Mouse (Mus musculus): ENCODE measurements around the gene Scgb2b11. TPM values are rescaled to one million over a fixed set of nuclear protein-coding genes. Genes with fewer than 3 reads are reported as not detected.
"Not testable (repeated sequence)": the region's sequence is repeated elsewhere in the genome, so short reads cannot be mapped to it uniquely, and the experiment has no call there.

Scgb2b11 gene
- not detected in 2 replicates for polyA plus RNA-seq (2016; fragmentation: Nextera tagmentation; extraction: Ambion mirVana)

DNA sequence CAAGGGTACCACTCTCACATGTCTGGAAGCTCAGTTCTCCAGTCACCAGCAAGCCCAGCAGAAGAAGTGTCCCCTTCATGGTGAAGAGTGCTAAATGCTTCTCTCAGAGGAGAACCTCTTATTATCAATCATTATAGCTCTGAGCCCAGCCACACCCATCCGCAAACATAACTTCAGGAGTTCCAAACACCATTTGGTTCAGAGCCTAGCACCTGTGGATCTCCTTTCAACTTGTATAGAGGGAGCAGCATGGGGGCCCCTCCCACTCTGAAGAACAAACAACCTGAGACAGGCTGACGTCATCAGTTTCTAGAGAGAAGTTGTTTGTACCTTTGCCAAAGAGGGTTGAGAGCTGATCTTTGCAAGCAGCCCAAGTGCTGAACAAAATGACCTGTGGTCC, at the start of gene Scgb2b11:
Scgb2b11 (minus strand) TSS at position 101 of the 400 bp plus-strand sequence.
- H3K9me3 ChIP-seq; DNase-seq (ENCODE audit: low spot score); H3K27ac ChIP-seq (replicated peaks); H3K27me3 ChIP-seq (replicated peaks; ENCODE audit: low read depth, poor library complexity, severe bottlenecking); H3K4me3 ChIP-seq; H3K36me3 ChIP-seq (replicated peaks); H3K4me1 ChIP-seq: not testable (repeated sequence)
- 89% methylated on average over 2 of the region's 2 CpGs for WGBS

GRCm38 (mm10) chr7:32222540-32222939, 11.6 kb upstream of the Scgb2b11 start, which contains the start of gene Scgb1b11:
Gene Scgb1b11, plus strand, starts transcription at chr7:32222840.
- no CpG with 5 or more reads among the region's 2 CpGs for WGBS
- not testable (repeated sequence) for H3K4me3 ChIP-seq; H3K36me3 ChIP-seq (replicated peaks); H3K9me3 ChIP-seq; H3K27me3 ChIP-seq (replicated peaks; ENCODE audit: low read depth, poor library complexity, severe bottlenecking); DNase-seq (ENCODE audit: low spot score); H3K4me1 ChIP-seq; H3K27ac ChIP-seq (replicated peaks)

Other genes with a start within 250 kb of the Scgb2b11 start
- not detected in 2 replicates for gene Scgb1b10, start 110.3 kb downstream of the Scgb2b11 start, polyA plus RNA-seq (2016; fragmentation: Nextera tagmentation; extraction: Ambion mirVana)
- not detected in 2 replicates for gene Scgb1b11, start 11.7 kb upstream of the Scgb2b11 start, polyA plus RNA-seq (2016; fragmentation: Nextera tagmentation; extraction: Ambion mirVana)
- gene Scgb2b12, start 116.1 kb upstream of the Scgb2b11 start, polyA plus RNA-seq (2016; fragmentation: Nextera tagmentation; extraction: Ambion mirVana): not detected in 2 replicates
- not detected in 2 replicates for gene Scgb1b12, start 123.0 kb upstream of the Scgb2b11 start, polyA plus RNA-seq (2016; fragmentation: Nextera tagmentation; extraction: Ambion mirVana)
- gene Scgb1b29, start 230.4 kb upstream of the Scgb2b11 start, polyA plus RNA-seq (2016; fragmentation: Nextera tagmentation; extraction: Ambion mirVana): not detected in 2 replicates

Data from embryonic facial prominence, embryonic 10.5 days (tissue).